Mouse (Mus musculus) small intestine, adult 2 months (tissue): Measurements from ENCODE around the gene Ermp1. TPM values are rescaled to one million over a fixed set of nuclear protein-coding genes. Genes with fewer than 3 reads are reported as not detected.

Source experiments
- H3K27ac ChIP-seq: fragments of 200-500 bp; 2 replicates; pipeline ENCODE4 v1.5.1; 2012; ENCODE audit warnings: low read depth, low read length, control low read depth, inconsistent platforms; ENCODE audit not compliant: insufficient read depth
- H3K27me3 ChIP-seq: fragments of 200-500 bp; 2 replicates; pipeline ENCODE4 v1.6.1; 2012; ENCODE audit warnings: mild to moderate bottlenecking, moderate library complexity, low read length, inconsistent platforms; ENCODE audit not compliant: control insufficient read depth, insufficient read depth
- H3K36me3 ChIP-seq: fragments of 200-500 bp; 2 replicates; pipeline ENCODE4 v1.6.1; 2012; ENCODE audit warnings: mild to moderate bottlenecking, low read length, control low read depth, inconsistent platforms; ENCODE audit not compliant: control insufficient read depth, insufficient read depth
- H3K4me1 ChIP-seq: fragments of 200-500 bp; 2 replicates; pipeline ENCODE4 v1.6.1; 2012; ENCODE audit warnings: low read length, inconsistent platforms, mixed read lengths; ENCODE audit not compliant: control insufficient read depth, insufficient read depth, insufficient read length
- H3K4me3 ChIP-seq: fragments of 200-500 bp; 2 replicates; pipeline ENCODE4 v1.5.1; 2012; ENCODE audit warnings: low read depth, mild to moderate bottlenecking, control low read depth, inconsistent platforms, low read length, moderate library complexity
- CTCF ChIP-seq: fragments of 200-500 bp; IDR thresholded peaks from 2 replicates; pipeline ENCODE4 v1.5.1; 2012; ENCODE audit warnings: low read depth, mild to moderate bottlenecking, control low read depth, inconsistent platforms, low read length, moderate library complexity, mixed read lengths; ENCODE audit not compliant: insufficient replicate concordance, insufficient read length; ENCODE audit errors: extremely low read depth
- POLR2A ChIP-seq: fragments of 200-500 bp; IDR thresholded peaks from 2 replicates; pipeline ENCODE4 v1.6.1; 2012; ENCODE audit warnings: low read depth, mild to moderate bottlenecking, control low read depth, inconsistent platforms, low read length, moderate library complexity
- WGBS: fragments of 180-500 bp; shearing (Covaris S2); methylation state at CpG from one replicate; pipeline ENCODE4 v1.1.7; 2018; 5-methylcytosine and 5-hydroxymethylcytosine counted together
- polyA plus RNA-seq: library from polyadenylated mRNA; depleted of rRNA; stranded (reverse); fragments of >200 nt; gene quantifications from 2 replicates; pipeline ENCODE4 v1.2.3, GENCODE M21; 2012

The Ermp1 gene
- polyA plus RNA-seq, 1 experiment: 9.4 TPM

DNA sequence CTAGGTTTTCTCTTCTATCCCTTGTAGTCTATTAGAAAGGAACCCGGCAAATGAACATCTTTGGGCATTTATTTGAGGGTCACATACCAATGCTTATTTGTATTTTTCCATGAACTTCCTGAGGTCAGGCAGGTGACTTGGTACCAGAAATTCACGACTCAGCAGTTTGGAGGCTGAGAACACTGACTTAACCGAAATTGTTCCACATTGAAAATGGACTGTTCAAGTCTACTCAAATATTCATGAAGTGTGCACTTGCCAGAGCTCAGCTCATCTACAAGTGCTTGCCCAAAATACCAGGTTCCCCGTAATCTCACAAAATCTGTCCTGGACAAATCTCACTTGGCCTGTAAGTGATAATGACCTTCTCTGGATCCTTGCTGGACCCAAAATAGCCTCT lies 7.8 kb upstream of the Ermp1 start:
- Histone ChIP-seq H3K4me3 (no peak overlapping the region), H3K4me1 (no peaks in the 10 kb centered on the region), H3K27me3 (no peaks in the 10 kb centered on the region), H3K27ac (no peak overlapping the region), H3K36me3 (no peaks in the 10 kb centered on the region)
- 83% methylated on average over 4 of the region's 4 CpGs for WGBS
- TF ChIP-seq CTCF: no peak

DNA sequence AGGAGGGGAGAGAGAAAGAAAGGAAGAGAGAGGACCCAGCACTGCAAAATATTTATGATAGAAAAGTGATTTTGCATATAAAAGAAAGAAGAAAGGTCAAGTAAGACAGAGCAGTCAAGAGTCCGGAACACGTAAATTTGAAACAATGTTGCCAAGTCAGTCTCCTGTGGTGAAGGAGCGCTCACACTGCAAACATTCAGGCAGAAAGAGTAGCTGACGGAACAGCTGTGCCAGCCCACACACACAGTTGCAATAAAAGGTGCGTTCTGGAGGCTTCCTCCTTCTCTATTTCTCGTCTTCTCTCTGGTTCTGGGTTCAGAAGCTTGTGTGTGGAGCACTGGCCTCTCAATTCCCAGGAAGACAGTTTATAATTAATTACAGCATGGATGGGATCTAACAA lies 6.9 kb upstream of the Ermp1 start:
- no peaks in the 10 kb centered on the region for H3K4me1 ChIP-seq
- TF ChIP-seq POLR2A: no peak
- H3K27me3 ChIP-seq: no peaks in the 10 kb centered on the region
- no peaks in the 10 kb centered on the region for H3K36me3 ChIP-seq
- H3K4me3 ChIP-seq: no peak overlapping the region
- 67% methylated on average over 6 of the region's 6 CpGs for WGBS
- H3K27ac ChIP-seq: no peak overlapping the region

DNA sequence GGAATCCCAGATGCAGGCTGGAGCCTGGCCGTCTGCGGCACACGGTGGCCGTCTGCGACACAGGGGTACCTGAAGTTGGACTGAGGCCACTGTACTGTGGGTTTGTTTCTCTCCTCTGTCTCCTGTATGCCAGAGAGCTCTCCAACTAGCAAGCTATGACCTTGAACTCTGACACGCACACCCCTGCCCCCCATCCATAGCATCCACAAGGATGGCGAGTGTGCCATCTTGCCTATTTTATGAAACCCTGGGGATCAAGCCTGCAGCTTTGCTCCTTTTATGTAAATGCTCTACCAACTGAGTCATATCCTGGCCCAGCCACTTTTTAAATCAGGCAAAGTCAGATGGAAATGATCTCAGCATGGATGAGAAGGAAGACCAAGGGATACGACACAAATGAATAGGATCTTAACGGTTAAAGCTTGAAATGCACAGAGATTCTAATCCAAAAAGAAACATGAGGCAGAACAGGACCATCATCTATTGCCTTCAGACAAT lies 5.6 kb upstream of the Ermp1 start:
- Histone ChIP-seq H3K36me3 (no peaks in the 10 kb centered on the region), H3K4me1 (peaks cover 2% of the 10 kb centered on the region; the same call in 1 of the 2 replicates), H3K27ac (no peak overlapping the region), H3K4me3 (no peak overlapping the region), H3K27me3 (no peaks in the 10 kb centered on the region)
- 93% methylated on average over 9 of the region's 9 CpGs for WGBS
- TF ChIP-seq CTCF: no peak
- TF ChIP-seq POLR2A: no peak

DNA sequence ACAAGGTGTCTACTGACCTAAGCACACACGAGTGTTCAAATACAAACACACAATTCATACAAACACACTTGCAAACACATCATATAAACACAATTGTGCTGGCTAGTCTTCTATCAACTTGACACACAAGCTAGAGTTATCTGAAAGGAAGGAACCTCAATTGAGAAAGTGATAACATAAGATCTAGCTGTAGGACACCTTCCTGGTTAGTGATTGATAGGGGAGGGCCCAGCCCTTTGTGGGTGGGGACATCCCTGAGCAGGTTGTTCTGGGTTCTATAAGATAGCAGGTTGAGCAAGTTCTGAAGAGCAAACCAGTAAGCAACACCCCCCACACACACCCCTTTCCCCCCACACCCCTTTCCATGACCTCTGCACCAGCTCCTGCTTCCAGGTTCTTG lies 1.5 kb upstream of the Ermp1 start:
- Histone ChIP-seq H3K4me1 (peaks cover 2% of the 10 kb centered on the region; the same call in 1 of the 2 replicates), H3K27me3 (no peaks in the 10 kb centered on the region), H3K4me3 (no peak overlapping the region), H3K27ac (no peak overlapping the region), H3K36me3 (peaks cover 2% of the 10 kb centered on the region; the same call in 1 of the 2 replicates)
- TF ChIP-seq CTCF: no peak
- no peak for TF ChIP-seq POLR2A
- WGBS: 53% methylated on average over 1 of the region's 1 CpGs

DNA sequence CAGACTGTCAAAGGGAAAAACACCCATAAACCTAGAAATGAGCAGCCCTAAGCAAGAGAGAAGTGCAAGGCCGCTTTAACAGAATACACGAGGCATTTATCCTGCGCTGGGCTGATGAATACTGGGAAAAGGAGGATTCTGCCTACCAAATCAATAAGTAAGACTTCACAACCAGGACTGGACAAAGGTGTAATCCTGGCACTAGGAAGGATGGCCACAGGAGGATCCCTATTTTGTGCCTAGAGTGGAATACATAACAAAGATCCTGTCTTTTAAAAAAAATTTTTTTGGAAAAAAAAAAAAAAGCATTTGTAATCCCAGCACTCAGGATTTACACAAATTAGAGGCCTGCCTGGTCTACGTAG lies 317 bp upstream of the Ermp1 start:
- WGBS: 28% methylated on average over 4 of the region's 4 CpGs
- Histone ChIP-seq H3K4me1 (peaks cover 2% of the 10 kb centered on the region; the same call in 1 of the 2 replicates), H3K27ac (no peak overlapping the region), H3K36me3 (peaks cover 2% of the 10 kb centered on the region; the same call in 1 of the 2 replicates), H3K27me3 (no peaks in the 10 kb centered on the region), H3K4me3 (no peak overlapping the region)
- TF ChIP-seq CTCF (no peak), POLR2A (no peak)

DNA sequence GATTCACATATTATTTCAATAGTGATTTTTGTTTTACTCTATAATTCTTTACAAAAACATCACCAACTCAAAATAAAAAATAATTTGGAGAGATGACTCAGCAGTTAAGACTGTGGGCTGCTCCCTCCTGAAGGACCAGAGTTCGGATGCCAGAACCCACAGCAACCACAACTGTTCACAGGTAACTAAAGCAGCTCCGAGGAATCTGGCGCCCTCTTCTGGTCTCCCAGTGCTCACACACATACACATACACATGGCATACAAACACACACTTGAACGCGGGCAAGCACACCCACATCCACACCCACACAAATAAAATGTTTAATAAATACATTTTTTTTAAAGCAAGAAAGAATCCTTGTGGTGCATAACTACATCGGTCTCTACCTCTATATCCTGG lies 3.5 kb downstream of the Ermp1 start:
- WGBS: 98% methylated on average over 6 of the region's 6 CpGs

DNA sequence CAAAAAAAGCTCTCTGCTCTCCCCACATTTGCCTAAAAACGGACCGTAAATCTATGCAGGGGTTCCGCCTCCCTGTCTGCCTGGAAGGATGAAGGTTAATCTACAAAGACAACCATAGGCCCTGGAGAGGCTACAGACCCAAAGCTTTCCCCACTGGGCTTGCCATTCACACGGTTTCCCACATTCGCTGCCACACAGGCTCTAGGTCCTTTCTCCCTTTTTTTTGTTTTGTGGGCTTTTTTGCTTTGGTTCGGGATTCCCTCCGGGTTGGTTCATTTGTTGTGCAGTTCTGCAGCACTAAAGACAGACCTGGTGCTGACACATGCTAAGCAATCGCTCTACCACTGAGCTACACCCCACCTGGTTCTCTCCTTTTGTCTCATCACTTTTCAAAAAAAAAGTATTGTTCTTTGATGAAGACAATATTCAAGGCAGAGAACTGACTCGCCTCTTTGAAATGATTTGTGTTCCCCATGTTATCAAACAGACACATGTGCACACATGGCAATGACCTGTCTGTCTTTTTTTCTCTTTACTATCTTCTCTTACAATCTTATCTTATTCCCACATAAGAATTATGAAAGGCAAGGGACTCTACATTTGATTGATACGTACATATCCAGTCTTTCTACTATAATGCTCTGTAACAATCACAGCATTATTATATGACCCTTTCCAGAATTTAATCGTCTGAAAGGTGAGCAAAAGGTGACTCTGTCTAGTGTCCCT lies 4.9 kb downstream of the Ermp1 start:
- Histone ChIP-seq H3K27ac (no peak overlapping the region), H3K4me1 (peaks cover 9% of the 10 kb centered on the region), H3K4me3 (no peak overlapping the region), H3K36me3 (peaks cover 2% of the 10 kb centered on the region; the same call in 1 of the 2 replicates), H3K27me3 (no peaks in the 10 kb centered on the region)
- TF ChIP-seq POLR2A (no peak), CTCF (no peak)
- WGBS: 90% methylated on average over 11 of the region's 11 CpGs

More for the DNA sequence above, 3.5 kb downstream of the Ermp1 start:
- Histone ChIP-seq H3K4me3 (no peak overlapping the region), H3K27ac (no peak overlapping the region), H3K27me3 (no peaks in the 10 kb centered on the region), H3K4me1 (peaks cover 11% of the 10 kb centered on the region), H3K36me3 (peaks cover 2% of the 10 kb centered on the region; the same call in 1 of the 2 replicates)
- peak; percentile 41; the same call in 1 of the 2 replicates for TF ChIP-seq CTCF
- TF ChIP-seq POLR2A: no peak
